Mouse (Mus musculus): ENCODE measurements around the gene Gm39566.
"Not testable (repeated sequence)": the region's sequence is repeated elsewhere in the genome, so short reads cannot be mapped to it uniquely, and the experiment has no call there.

Gm39566 gene

DNA sequence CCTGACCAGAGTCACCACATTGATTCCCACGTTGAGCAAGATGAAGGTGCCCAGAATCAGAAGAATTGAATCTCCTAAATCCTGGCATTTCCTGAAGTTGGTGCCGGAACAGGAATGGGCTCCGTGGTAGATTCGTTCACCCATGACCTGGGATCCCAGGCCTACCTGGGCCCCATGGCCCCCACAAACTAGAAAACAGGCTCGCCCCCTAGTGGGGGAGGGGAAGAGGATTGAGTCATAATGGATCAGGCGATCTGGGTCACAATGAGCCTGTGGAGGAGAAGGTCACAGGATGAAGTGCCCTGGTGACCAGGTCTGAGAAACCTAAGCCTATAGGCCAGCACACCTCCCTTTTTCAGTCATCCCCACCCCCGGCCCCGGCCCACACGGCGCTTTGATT lies at the start of gene Gm39566:
Gene Gm39566 (minus strand): TSS at position 144 of the 400 bp plus-strand sequence.
- DNase-seq (ENCODE audit: low spot score in 2 of 2), result no peak

DNA sequence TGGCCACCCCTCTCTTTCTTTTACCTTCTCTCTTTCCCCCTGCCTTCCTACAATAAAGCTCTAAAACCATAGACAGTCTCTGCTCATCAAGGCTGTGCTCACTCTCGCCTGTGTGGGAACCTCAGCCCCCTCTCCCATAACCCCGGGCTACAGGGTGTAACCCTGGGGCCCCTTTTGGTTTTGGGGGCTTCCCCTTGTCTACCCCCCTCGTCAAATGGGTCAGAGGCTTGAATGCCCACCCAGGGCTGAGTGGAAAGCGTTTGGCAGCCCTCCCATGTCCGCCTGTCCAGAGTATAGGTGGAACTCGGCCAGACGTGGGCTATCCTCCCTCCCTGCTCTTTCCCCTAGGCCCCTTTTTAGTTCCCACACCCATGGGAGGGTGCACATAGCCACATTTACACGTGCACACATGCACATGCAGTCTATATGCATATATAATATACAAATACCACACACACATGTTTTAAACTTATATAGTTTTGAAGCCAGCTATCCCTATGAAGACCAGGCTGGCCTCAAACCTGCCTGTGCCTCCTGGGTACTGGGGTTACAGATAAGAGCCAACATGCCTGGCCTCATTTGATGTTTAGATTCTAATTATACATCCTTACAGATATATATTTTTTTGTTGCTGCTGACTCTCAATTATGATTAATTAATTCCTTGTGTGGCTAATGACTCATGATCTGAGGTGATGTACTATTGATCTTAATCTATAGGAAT lies 49.2 kb upstream of the Gm39566 start:
- no peak for DNase-seq (ENCODE audit: low spot score in 2 of 2)

DNA sequence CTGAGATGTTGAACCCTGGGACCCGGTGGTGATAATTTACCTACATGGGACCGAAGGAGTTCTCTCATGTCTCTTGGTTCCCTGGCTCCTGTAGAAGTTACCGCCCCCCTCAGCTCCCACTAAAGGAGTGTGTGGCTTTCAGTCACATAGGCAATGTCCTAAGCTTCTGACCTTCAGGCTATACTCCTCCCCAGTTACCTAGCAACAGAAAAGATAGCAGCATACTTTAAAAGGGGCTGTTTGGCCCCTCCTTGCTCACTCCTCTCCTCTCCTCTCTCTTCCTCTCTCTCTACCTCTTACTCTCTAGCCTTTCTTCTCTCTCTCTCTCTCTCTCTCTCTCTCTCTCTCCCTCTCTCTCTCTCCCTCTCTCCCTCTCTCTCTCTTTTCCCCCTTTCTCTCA lies 48.6 kb upstream of the Gm39566 start:
- not testable (repeated sequence) for DNase-seq (ENCODE audit: low spot score in 2 of 2)

DNA sequence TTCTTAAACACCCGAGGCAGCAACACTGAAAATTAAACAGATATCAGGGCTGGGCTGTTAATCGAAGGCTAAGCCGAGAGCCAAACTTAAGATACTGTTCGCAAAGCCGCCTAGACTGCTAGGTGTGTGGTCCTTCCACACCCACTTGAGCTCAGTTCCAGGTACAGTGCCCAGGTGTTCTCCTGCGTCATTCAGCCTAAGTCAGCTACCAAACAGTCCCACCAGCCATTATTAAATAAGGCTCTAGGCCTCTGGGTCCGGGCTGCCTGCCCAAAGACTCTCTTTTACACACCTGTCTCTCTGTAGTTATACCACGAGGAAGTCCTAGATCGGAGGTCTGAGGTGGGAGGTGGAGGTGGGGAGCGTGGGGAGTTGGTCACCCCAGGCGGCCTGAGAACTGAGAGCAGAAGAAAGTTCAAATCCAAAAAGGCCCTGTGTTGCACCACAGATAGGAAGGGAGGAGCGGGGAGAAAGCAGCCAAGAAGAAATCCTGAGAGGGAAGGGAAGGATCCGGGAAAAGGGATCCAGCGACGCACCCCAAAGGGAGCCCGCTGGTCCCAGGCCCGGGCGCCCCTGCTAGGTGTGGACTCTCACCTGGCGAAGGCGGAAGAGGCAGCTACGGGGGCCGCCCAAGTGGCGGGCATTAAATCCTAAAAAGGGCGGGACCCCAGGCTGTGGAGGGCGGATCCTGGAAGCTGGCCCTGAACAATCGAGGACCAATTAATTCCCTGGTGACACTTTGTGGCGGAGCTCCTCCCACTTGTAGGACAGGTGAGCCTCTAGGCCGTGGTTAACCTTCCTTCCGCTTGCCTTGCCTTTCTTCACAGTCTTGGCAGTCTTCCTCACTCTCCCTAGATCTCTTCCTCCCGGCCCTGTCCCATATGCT lies 43.3 kb upstream of the Gm39566 start, which contains the start of gene Tnk1:
Gene Tnk1 (minus strand): TSS at position 618 of the 886 bp plus-strand sequence.
- DNase-seq (ENCODE audit: low spot score in 2 of 2), result peak in 1 of 2 experiments; percentile 68

DNA sequence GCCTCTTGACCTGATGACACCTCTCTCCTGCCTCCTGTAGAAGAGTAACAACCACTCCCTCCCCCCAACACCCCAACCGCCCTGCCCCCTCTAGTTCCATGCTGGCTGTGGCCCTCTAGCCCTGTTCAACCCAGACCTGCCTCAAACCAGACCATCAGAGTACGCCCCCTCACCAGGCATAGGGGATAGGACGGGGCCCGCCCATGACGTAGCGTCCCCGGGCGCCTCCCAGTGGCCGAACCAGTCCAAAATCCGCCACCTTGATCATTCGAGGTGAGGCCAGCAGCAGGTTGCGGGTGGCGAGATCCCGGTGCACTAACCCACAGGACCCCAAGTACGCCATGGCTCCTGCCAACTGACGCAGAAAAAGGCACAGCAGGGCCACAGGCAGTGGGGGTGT lies 40.2 kb upstream of the Gm39566 start:
- DNase-seq (ENCODE audit: low spot score in 2 of 2), result no peak

DNA sequence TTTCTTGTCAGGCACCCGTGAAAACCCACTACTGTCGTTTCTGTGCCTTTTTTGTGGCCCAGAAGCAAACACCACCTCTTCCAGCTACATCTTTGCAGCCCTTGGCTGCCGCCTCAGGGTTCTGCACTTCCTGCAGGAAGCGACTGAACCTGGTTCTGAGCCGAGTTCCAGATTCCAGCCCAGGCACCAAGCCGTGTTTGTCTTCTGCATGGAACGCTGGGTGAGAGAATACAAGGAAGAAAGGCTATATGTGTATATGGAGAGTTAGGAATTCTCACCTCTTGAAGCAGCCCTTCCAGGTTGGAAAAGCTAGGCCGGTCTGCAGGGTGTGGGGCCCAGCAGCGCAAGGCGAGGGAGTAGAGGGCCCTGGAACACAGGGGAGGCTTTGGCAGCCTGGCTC lies 39.6 kb upstream of the Gm39566 start:
- DNase-seq (ENCODE audit: low spot score in 2 of 2), result no peak

DNA sequence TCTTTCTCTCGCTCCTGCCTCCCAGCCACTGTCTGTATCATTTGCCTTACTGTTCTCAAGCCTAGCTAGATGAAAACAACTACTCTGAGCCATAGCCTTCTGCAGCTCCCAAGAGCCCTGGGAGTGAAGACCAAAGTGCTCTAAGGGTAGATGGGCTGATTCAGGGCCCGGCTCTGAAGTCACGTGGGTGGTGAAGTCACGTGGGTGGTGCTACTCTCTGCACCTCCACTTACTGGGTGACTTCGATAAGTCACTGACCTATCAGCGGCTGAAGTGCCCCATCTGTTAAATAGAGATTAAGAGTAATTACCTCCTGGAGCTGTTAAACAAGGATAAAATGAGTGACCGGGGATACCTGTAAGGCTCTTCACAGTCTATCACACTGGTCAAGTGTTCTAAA lies 38.9 kb upstream of the Gm39566 start:
- no peak for DNase-seq (ENCODE audit: low spot score in 2 of 2)

DNA sequence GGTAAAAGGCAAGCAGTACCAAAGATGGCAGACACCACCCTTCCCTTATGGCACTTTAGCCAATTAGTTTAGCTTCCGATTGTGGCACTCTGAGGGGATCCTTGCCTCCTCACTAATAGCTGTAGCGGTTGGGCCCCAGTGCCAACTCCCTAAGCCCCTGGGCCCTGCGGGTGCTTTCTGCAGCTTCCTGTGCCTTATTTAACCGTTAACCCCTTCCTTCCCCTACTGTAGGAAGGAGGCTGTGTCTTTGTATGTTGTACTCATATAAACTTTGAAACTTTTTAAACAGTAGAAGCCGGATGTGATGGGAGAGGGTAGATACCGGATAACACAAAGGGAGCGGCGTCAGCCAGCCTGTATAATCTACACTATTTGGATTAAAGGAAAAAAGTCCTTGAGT lies 35.7 kb upstream of the Gm39566 start:
- DNase-seq (ENCODE audit: low spot score in 2 of 2), result no peak

DNA sequence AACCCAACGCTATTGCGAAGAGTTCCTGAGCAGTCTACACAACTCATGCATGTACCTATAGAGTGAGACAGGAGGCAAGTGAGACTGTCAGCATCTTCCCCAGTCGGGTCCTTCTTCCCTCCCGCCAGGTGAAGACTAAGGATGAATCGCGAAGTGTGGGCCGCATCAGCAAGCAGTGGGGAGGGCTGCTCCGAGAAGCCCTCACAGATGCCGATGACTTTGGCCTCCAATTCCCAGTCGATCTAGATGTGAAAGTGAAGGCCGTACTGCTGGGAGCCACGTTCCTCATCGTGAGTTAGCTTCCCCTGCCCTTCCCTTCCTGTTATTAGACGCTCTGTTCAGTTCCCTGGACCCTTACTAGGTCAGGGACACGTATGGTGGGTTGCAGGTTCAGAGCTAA lies 34.8 kb upstream of the Gm39566 start:
- no peak for DNase-seq (ENCODE audit: low spot score in 2 of 2)

DNA sequence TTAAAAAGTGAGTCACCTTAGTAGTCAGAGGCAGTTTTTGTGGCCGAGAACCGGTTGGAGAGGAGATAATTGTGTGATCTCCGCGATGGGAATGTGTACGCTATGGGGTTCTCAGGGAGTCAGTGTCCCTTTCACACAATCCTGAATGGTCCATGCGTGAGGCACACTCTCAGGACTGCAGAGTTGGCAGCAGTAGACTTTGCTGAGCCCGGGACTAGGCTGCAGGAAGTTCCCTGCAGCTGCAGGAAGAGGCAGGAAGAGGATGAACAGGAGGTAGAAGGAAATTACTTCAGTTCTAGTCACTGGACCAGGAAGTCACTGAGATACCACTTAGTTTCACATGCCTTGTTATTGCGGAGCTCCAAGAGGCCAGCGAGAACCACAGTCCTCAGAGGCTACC lies 34.0 kb upstream of the Gm39566 start:
- no peak for DNase-seq (ENCODE audit: low spot score in 2 of 2)

DNA sequence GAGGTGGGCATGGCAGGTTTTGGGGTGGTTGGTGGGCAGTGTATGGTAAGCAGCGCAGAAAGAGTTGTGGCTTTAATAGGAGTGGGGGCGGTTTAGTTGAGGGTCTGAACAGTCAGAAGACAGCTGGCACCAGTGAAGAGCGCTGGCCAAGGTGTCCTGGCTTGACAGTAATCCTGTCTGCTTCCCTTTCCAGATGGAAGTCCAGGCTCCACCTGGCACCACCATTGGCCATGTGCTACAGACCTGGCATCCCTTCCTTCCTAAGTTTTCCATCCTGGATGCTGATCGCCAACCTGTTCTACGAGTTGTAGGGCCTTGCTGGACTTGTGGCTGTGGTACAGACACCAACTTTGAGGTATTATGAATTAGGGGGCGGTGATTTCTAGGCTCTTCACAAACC lies 32.9 kb upstream of the Gm39566 start:
- no peak for DNase-seq (ENCODE audit: low spot score in 2 of 2)

DNA sequence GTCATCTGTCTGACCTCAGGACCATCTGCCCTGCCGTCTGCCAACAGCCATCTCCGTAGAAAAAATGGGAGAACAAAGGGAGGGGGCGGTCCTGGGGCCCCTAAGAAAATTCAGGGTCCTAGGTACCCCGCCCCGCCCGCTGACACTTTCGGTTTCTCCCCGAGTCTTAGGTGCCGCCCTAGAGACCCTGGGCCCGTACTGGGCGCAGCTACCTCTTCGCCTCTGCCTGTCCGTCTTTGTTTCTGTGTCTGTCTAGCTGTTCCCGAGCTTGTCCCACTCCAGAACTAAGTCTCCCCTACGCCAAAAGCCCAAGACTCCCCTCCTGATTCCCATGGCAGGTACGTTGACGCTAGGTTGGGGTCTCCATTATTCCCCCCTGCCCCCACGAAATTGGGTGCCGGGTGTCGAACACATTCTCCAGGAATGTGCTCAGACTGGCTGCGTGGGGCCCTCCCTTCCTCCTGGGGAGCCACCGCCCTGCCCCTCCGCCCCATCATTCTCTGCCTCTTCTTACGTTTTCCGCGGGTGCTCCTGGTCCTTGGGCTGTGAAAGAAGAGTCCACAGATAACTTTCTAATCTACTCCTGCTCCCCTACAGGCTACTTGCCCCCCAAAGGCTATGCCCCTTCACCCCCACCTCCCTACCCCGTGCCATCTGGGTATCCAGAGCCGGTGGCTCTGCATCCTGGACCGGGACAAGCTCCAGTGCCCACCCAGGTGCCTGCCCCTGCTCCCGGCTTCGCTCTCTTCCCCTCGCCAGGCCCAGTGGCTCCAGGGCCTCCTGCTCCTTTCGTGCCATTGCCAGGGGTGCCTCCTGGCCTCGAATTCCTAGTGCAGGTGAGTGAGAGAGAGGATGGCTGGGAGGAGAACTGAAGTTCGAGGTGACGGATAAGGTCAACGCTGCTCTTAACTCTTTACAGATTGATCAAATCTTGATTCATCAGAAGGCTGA lies 31.9 kb upstream of the Gm39566 start:
- peak; percentile 43 to 50 for DNase-seq (ENCODE audit: low spot score in 2 of 2)

DNA sequence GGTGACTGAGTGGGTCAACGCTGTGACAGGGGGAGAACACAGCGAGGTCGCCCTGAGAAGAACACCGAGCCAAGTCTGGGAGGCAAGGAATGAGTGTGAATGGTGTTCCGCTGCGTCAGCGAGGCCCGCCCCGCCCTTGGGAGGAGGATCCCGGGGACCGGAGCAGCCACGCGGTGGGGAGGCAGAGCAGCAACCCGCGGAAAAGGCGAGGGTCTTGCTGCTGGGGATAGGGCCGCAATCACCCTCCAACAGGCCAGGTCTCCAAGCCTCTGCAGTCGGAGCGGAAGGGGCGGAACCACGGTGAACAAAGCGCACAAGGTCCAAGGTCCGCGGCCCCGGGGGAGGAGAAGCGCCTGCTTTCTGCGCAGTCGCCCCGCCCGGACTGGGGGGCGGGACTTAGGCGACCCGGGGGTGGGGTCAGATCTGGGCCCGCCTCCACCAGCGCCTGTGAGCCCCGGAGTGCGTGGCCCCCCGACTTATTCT lies 31.1 kb upstream of the Gm39566 start, which contains the start of gene Plscr3:
Gene Plscr3 (plus strand): TSS at position 179 of the 483 bp plus-strand sequence.
- peak; percentile 90 to 91 for DNase-seq (ENCODE audit: low spot score in 2 of 2)

DNA sequence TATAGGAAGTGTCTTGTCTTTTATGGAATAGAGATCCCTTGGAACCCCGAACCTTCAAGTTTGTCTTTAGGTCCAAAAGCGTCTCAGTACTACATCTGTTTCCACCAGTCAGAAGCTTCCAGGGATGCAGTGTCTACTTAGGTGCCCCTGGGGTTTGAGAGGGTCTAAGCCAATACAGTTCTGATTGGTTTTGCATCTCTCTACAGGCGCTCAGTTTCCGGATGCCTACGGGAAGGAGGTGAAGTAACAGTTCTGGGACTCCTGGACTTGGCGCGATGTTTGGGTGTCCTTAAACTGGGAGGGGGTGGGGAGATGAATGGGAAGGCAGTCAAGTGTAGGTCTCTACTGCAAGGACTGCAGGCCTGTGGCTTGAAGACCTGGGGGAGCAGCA lies 23.6 kb upstream of the Gm39566 start:
- no peak for DNase-seq (ENCODE audit: low spot score in 2 of 2)

DNA sequence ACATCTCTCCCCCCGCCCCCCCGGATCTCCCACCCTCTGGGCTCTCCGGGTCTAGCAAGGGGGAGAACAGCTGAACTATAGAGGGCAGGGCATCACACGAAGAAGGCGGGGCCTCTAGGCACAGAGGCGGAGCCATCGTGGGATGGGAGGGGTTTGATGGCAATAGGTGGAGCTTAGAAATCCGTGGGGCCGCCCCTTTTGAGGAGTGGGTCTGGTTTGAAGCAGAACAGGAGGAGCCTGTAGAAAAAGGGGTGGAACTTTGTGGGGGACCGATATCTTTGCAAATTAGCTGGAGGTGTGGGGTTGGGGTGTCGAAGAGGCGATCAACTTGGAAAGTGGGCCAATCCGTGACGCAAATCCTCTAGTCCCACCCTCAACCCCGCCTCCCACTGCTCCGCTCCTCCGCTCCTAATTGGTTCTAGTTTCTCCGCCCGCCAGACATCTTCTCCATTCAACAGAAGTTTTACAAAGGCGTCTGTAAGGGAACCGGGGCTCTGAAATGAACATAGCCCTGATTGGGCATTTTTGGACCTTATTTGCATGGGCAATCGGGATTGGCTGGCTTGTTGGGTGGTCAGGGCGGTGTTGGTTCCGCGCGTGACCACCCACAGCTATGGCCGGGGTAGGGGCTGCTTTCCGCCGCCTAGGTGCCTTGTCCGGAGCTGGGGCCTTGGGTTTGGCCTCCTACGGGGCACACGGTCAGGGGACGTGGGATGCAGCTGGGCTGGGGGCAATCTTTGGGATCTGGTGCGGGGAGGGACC lies 23.0 kb upstream of the Gm39566 start, which contains the start of gene Tmem256:
Gene Tmem256 (plus strand): TSS at position 563 of the 762 bp plus-strand sequence.
- DNase-seq (ENCODE audit: low spot score in 2 of 2), result peak; percentile 91 to 96

DNA sequence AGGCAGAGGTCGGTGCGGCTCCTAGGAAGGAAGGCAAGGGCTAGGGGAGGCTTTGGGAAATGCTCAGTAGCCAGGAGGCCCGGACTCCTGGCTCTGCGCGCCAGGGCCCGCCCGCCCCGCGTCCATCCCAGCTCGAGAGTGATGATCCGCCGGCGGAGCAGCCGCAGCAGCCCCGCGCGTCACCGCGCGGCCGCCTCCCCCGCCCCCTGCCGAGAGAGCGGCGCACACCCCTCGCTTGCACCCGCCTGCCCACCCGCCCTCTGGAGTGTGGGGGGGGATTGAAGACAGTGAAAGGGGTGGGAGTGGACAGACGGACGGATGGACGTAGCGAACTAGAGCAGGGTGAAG lies 22.5 kb upstream of the Gm39566 start, which contains the start of gene Nlgn2:
Gene Nlgn2 (minus strand): TSS at position 181 of the 348 bp plus-strand sequence.
- DNase-seq (ENCODE audit: low spot score in 2 of 2), result no peak

DNA sequence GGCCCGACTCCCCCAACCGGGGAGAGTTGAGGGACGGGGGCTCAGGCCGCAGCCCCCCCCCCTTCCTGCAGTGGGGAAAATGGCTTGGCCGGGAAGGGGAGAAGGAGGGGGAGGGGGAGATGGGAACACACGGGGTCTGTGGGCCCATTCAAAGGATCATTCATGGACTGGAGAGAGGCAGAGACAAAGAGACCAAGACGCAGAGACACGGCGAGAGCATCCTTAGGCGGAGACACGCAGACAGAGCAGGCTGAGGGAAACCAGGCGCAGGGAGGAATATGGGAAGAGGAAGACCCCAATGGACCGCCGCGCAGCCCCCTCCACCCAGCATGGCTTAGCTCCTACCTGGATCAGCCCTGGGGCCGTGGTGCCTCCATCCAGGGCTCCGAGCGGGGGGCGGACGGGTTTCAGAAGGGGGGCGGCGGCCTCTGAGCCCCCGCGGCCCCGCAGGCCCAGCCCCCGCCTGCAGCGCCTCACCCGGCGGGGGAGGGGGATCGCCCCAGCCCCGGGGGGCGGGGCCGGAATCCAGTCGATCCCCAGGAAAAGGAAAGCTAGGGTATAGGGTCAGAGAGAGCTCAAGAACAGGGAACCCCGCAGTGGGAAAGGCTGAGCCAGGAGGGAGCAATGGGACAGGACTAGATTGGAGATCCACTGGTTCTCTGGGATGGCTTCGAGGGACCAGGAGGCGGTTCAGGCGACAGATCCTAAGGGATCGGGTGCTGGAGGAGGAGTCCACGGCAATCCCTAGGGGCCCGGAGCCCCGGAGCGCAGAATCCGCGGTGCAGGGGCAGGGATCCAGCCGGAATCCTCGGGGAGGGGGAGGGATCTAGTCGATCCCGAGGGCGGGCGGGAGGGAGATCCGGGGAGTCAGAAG lies 21.8 kb upstream of the Gm39566 start:
- peak in 1 of 2 experiments; percentile 32 for DNase-seq (ENCODE audit: low spot score in 2 of 2)

DNA sequence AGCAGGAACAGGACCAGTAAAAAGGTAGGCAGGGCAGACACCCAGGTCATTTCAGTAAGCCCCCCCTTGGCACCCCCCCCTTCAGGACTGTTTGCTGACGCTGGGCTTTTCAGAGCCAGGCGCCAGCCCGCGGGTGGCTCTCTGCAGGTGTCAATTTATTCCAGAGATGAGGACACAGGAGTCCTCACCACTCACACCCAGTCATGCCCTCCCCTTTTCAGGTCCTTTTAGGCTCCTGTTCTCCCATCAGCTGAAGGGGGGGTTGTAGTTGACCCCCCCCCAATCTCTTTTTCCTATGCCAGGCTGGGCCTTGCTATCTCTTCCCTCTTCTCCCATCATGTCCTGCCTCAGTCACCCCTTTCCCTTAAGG lies 20.9 kb upstream of the Gm39566 start:
- no peak for DNase-seq (ENCODE audit: low spot score in 2 of 2)

DNA sequence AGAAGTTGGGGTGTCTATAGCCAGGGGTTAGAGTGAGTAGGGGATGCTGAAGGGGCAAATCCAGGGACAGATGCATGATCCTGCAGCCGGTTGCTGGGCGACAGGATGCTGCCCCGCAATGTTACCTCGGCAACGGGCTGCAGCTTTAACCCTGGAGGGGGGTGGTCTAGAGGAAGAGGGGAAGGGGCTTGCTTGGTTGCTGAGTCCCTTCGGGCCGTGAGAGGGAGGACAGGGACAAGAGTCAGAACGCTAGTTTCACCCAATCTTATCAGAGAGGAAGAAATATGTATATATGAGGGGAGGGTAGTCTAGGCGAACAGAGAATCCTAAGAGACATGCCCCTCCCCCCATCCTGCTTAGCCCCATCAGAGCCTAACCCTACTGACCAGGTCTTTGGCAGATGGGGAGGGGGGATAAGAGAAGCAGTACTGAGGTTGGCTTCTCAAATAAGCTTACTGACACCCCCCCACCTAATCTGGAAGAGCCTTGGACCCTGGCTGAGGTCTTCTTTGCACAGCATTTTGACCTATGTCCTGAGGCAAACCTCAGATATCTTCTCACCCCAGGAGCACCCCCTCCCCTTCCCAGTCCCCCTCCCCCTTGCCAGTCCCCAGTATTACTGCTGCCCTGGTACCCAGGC lies 20.3 kb upstream of the Gm39566 start:
- DNase-seq (ENCODE audit: low spot score in 2 of 2), result no peak
